Mouse (Mus musculus): ENCODE measurements around the gene Dnajc16. TPM values are rescaled to one million over a fixed set of nuclear protein-coding genes. Genes with fewer than 3 reads are reported as not detected.

The Dnajc16 gene
- polyA plus RNA-seq, 1 experiment from 2014 or later: 4.4 TPM

GRCm38 (mm10) chr4:141749557-141749956 is 41.2 kb downstream of the Dnajc16 start:
- no peak overlapping the region for H3K4me3 ChIP-seq (ENCODE audit: low read length)
- WGBS: 33% methylated on average over 11 of the region's 11 CpGs
- peak overlapping the region; percentile 81 for H3K27ac ChIP-seq (ENCODE audit: low read length)
- H3K4me1 ChIP-seq (ENCODE audit: control insufficient read depth, insufficient read depth, low read length): peaks cover 9% of the 10 kb centered on the region
- H3K4me2 ChIP-seq (ENCODE audit: low read depth, low read length): no peak overlapping the region
- peak overlapping the region; percentile 52; the same call in 1 of the 2 replicates for H3K9ac ChIP-seq (ENCODE audit: low read length)
- ATAC-seq (replicated peaks; ENCODE audit: extremely low read depth, insufficient read depth, low FRiP score): peak; percentile 79
- H3K27me3 ChIP-seq (ENCODE audit: control insufficient read depth, insufficient read depth, low read length): no peaks in the 10 kb centered on the region
- no peaks in the 10 kb centered on the region for H3K36me3 ChIP-seq (ENCODE audit: control insufficient read depth, insufficient read depth)
- no peaks in the 10 kb centered on the region; the same call in 1 of the 2 replicates for H3K9me3 ChIP-seq (replicated peaks; ENCODE audit: control insufficient read depth, low read length)

- Histone ChIP-seq H3K36me3 (ENCODE audit: control insufficient read depth, insufficient read depth) (no peaks in the 10 kb centered on the region), H3K4me3 (ENCODE audit: low read length) (no peak within 1 kb of the TSS), H3K9me3 (replicated peaks; ENCODE audit: control insufficient read depth, low read length) (no peaks in the 10 kb centered on the region), H3K27ac (ENCODE audit: low read length) (no peak within 1 kb of the TSS), H3K4me2 (ENCODE audit: low read depth, low read length) (no peak within 1 kb of the TSS), H3K9ac (ENCODE audit: low read length) (no peak within 1 kb of the TSS), H3K4me1 (ENCODE audit: control insufficient read depth, insufficient read depth, low read length) (peaks cover 11% of the 10 kb centered on the region), H3K27me3 (ENCODE audit: control insufficient read depth, insufficient read depth, low read length) (no peaks in the 10 kb centered on the region)
- 25% methylated on average over 25 of the region's 25 CpGs for WGBS
- ATAC-seq (replicated peaks; ENCODE audit: extremely low read depth, insufficient read depth, low FRiP score): no peak
These were observed 44.0 kb downstream of the Dnajc16 start, which contains the start of gene Agmat for GRCm38 (mm10) chr4:141746578-141747346. TSS of gene Agmat (plus strand) at chr4:141746672.

- Histone ChIP-seq H3K9ac (ENCODE audit: low read length) (no peak overlapping the region), H3K27ac (ENCODE audit: low read length) (peak overlapping the region; percentile 24; the same call in 1 of the 2 replicates), H3K4me3 (ENCODE audit: low read length) (no peak overlapping the region), H3K36me3 (ENCODE audit: control insufficient read depth, insufficient read depth) (no peaks in the 10 kb centered on the region), H3K9me3 (replicated peaks; ENCODE audit: control insufficient read depth, low read length) (no peaks in the 10 kb centered on the region; the same call in 1 of the 2 replicates), H3K4me2 (ENCODE audit: low read depth, low read length) (no peak overlapping the region), H3K4me1 (ENCODE audit: control insufficient read depth, insufficient read depth, low read length) (peaks cover 10% of the 10 kb centered on the region), H3K27me3 (ENCODE audit: control insufficient read depth, insufficient read depth, low read length) (no peaks in the 10 kb centered on the region)
- WGBS: 66% methylated on average over 4 of the region's 4 CpGs
- no peak for ATAC-seq (replicated peaks; ENCODE audit: extremely low read depth, insufficient read depth, low FRiP score)
These were observed 48.4 kb downstream of the Dnajc16 start for GRCm38 (mm10) chr4:141742381-141742780.

GRCm38 (mm10) chr4:141741856-141742255 is 48.9 kb downstream of the Dnajc16 start:
- Histone ChIP-seq H3K4me1 (ENCODE audit: control insufficient read depth, insufficient read depth, low read length) (peaks cover 10% of the 10 kb centered on the region), H3K9me3 (replicated peaks; ENCODE audit: control insufficient read depth, low read length) (no peaks in the 10 kb centered on the region; the same call in 1 of the 2 replicates), H3K27me3 (ENCODE audit: control insufficient read depth, insufficient read depth, low read length) (no peaks in the 10 kb centered on the region), H3K36me3 (ENCODE audit: control insufficient read depth, insufficient read depth) (no peaks in the 10 kb centered on the region), H3K4me2 (ENCODE audit: low read depth, low read length) (no peak overlapping the region), H3K4me3 (ENCODE audit: low read length) (no peak overlapping the region), H3K9ac (ENCODE audit: low read length) (no peak overlapping the region), H3K27ac (ENCODE audit: low read length) (peak overlapping the region; percentile 24; the same call in 1 of the 2 replicates)
- 25% methylated on average over 9 of the region's 9 CpGs for WGBS
- peak; percentile 75; the same call in 1 of the 2 replicates for ATAC-seq (replicated peaks; ENCODE audit: extremely low read depth, insufficient read depth, low FRiP score)

GRCm38 (mm10) chr4:141738015-141738414 is 52.7 kb downstream of the Dnajc16 start:
- Histone ChIP-seq H3K4me3 (ENCODE audit: low read length) (no peak overlapping the region), H3K27me3 (ENCODE audit: control insufficient read depth, insufficient read depth, low read length) (no peaks in the 10 kb centered on the region), H3K9ac (ENCODE audit: low read length) (no peak overlapping the region), H3K27ac (ENCODE audit: low read length) (no peak overlapping the region), H3K4me2 (ENCODE audit: low read depth, low read length) (no peak overlapping the region), H3K9me3 (replicated peaks; ENCODE audit: control insufficient read depth, low read length) (no peaks in the 10 kb centered on the region; the same call in 1 of the 2 replicates), H3K4me1 (ENCODE audit: control insufficient read depth, insufficient read depth, low read length) (peaks cover 18% of the 10 kb centered on the region), H3K36me3 (ENCODE audit: control insufficient read depth, insufficient read depth) (no peaks in the 10 kb centered on the region)
- ATAC-seq (replicated peaks; ENCODE audit: extremely low read depth, insufficient read depth, low FRiP score): no peak
- WGBS: 61% methylated on average over 8 of the region's 8 CpGs

- H3K27me3 ChIP-seq (ENCODE audit: control insufficient read depth, insufficient read depth, low read length): no peaks in the 10 kb centered on the region
- 68% methylated on average over 4 of the region's 4 CpGs for WGBS
- no peak overlapping the region for H3K27ac ChIP-seq (ENCODE audit: low read length)
- H3K36me3 ChIP-seq (ENCODE audit: control insufficient read depth, insufficient read depth): no peaks in the 10 kb centered on the region
- H3K9me3 ChIP-seq (replicated peaks; ENCODE audit: control insufficient read depth, low read length): no peaks in the 10 kb centered on the region; the same call in 1 of the 2 replicates
- no peak overlapping the region for H3K4me2 ChIP-seq (ENCODE audit: low read depth, low read length)
- H3K4me1 ChIP-seq (ENCODE audit: control insufficient read depth, insufficient read depth, low read length): peaks cover 12% of the 10 kb centered on the region
- no peak overlapping the region for H3K4me3 ChIP-seq (ENCODE audit: low read length)
- H3K9ac ChIP-seq (ENCODE audit: low read length): no peak overlapping the region
- ATAC-seq (replicated peaks; ENCODE audit: extremely low read depth, insufficient read depth, low FRiP score): no peak
These were observed 53.9 kb downstream of the Dnajc16 start for GRCm38 (mm10) chr4:141736856-141737255.

GRCm38 (mm10) chr4:141735206-141735560 is 55.5 kb downstream of the Dnajc16 start:
- 29% methylated on average over 9 of the region's 9 CpGs for WGBS
- no peak overlapping the region; the same call in 1 of the 2 replicates for H3K9ac ChIP-seq (ENCODE audit: low read length)
- ATAC-seq (replicated peaks; ENCODE audit: extremely low read depth, insufficient read depth, low FRiP score): no peak
- no peaks in the 10 kb centered on the region for H3K36me3 ChIP-seq (ENCODE audit: control insufficient read depth, insufficient read depth)
- peaks cover 8% of the 10 kb centered on the region for H3K4me1 ChIP-seq (ENCODE audit: control insufficient read depth, insufficient read depth, low read length)
- H3K4me3 ChIP-seq (ENCODE audit: low read length): peak overlapping the region; percentile 44
- H3K9me3 ChIP-seq (replicated peaks; ENCODE audit: control insufficient read depth, low read length): no peaks in the 10 kb centered on the region; the same call in 1 of the 2 replicates
- peak overlapping the region; percentile 62 for H3K4me2 ChIP-seq (ENCODE audit: low read depth, low read length)
- no peaks in the 10 kb centered on the region for H3K27me3 ChIP-seq (ENCODE audit: control insufficient read depth, insufficient read depth, low read length)
- no peak overlapping the region for H3K27ac ChIP-seq (ENCODE audit: low read length)

- no peaks in the 10 kb centered on the region for H3K36me3 ChIP-seq (ENCODE audit: control insufficient read depth, insufficient read depth)
- no peaks in the 10 kb centered on the region for H3K9me3 ChIP-seq (replicated peaks; ENCODE audit: control insufficient read depth, low read length)
- peaks cover 8% of the 10 kb centered on the region for H3K4me1 ChIP-seq (ENCODE audit: control insufficient read depth, insufficient read depth, low read length)
- no peaks in the 10 kb centered on the region for H3K27me3 ChIP-seq (ENCODE audit: control insufficient read depth, insufficient read depth, low read length)
- peak overlapping the region; percentile 25 for H3K27ac ChIP-seq (ENCODE audit: low read length)
- peak overlapping the region; percentile 62 for H3K4me2 ChIP-seq (ENCODE audit: low read depth, low read length)
- H3K9ac ChIP-seq (ENCODE audit: low read length): peak overlapping the region; percentile 23
- H3K4me3 ChIP-seq (ENCODE audit: low read length): peak overlapping the region; percentile 44
- 7% methylated on average over 24 of the region's 24 CpGs for WGBS
- peak; percentile 96 for ATAC-seq (replicated peaks; ENCODE audit: extremely low read depth, insufficient read depth, low FRiP score)
These were observed 56.1 kb downstream of the Dnajc16 start for GRCm38 (mm10) chr4:141734446-141735205.

GRCm38 (mm10) chr4:141731766-141732165 is 59.0 kb downstream of the Dnajc16 start:
- Histone ChIP-seq H3K27ac (ENCODE audit: low read length) (no peak overlapping the region), H3K9me3 (replicated peaks; ENCODE audit: control insufficient read depth, low read length) (no peaks in the 10 kb centered on the region), H3K36me3 (ENCODE audit: control insufficient read depth, insufficient read depth) (no peaks in the 10 kb centered on the region), H3K4me3 (ENCODE audit: low read length) (no peak overlapping the region), H3K27me3 (ENCODE audit: control insufficient read depth, insufficient read depth, low read length) (no peaks in the 10 kb centered on the region), H3K9ac (ENCODE audit: low read length) (no peak overlapping the region), H3K4me2 (ENCODE audit: low read depth, low read length) (no peak overlapping the region), H3K4me1 (ENCODE audit: control insufficient read depth, insufficient read depth, low read length) (peaks cover 8% of the 10 kb centered on the region)
- WGBS: 71% methylated on average over 5 of the region's 5 CpGs
- no peak for ATAC-seq (replicated peaks; ENCODE audit: extremely low read depth, insufficient read depth, low FRiP score)

Measured in heart, embryonic 16.5 days (tissue).